Mouse (Mus musculus): ENCODE results near the gene Commd3. TPM values are rescaled to one million over a fixed set of nuclear protein-coding genes. Genes with fewer than 3 reads are reported as not detected.
A peak's percentile ranks its signal among the peaks of the same experiment; 100 is the strongest.

The Commd3 gene
- polyA plus RNA-seq (2015; fragmentation: Nextera tagmentation; extraction: Ambion mirVana) = 192 and 193 TPM in 2 replicates

DNA sequence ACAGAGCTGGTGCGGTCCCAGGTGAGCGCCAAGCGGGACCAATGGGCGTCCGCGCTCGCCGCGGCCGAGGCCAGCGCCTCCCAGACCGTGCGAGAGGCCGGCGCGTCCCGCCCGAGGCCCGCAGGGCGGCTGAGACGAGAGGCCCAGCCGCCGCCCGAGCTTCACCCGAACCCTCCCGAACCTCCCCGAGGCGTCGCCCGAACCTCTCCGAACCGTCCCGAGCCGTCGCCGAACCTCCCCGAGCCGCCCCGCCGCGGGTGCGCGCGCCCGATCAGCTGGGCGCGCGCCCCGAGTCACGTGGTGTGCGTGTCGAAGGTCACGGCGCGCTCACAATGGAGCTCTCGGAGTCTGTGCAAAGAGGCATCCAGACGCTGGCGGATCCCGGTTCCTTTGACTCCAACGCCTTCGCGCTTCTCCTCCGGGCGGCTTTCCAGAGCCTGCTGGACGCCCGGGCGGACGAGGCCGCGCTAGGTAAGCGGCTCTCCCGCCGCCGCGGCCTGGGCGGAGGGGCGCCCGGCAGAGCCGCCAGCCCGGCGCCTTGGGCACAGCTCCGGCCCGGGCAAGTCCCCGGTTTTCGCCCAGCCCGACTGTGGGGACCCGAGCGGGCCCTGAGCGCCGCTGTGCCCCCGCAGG lies at the start of gene Commd3:
Commd3 (plus strand) TSS at position 252 of the 633 bp plus-strand sequence.
- Histone ChIP-seq H3K27me3 (replicated peaks) (no peaks in the 10 kb centered on the region; the same call in none of the 2 replicates), H3K4me2 (peak within 1 kb of the TSS; percentile 66), H3K27ac (replicated peaks) (peak within 1 kb of the TSS; percentile 98), H3K4me1 (peaks cover 18% of the 10 kb centered on the region), H3K4me3 (replicated peaks) (peak within 1 kb of the TSS; percentile 89), H3K9ac (replicated peaks) (peak within 1 kb of the TSS; percentile 99), H3K36me3 (no peaks in the 10 kb centered on the region), H3K9me3 (replicated peaks) (no peaks in the 10 kb centered on the region)
- ATAC-seq (ENCODE audit: low FRiP score) = peak; percentile 90
- WGBS = under 1% methylated on average over 91 of the region's 91 CpGs

DNA sequence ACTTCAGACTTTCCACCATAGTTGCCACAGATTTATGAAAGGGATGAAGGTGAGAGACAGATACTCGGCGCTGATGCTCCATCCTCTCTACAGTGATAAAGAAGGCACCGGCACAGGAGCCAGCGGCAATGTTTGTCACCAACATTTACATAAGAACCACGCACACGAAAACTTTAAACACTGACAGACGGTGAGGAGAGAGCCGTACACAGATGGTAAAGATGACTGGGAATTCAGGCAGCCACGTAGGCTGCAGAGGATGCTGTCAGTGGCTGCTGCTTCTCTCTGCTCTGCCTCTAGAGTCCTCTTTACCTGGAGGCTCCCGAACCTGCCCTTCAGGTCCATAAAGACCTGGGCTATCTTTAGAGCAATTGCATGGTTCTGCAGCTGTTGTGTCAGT lies 49.0 kb upstream of the Commd3 start:
- Histone ChIP-seq H3K4me3 (replicated peaks) (no peak overlapping the region), H3K9ac (replicated peaks) (no peak overlapping the region), H3K9me3 (replicated peaks) (no peaks in the 10 kb centered on the region), H3K27me3 (replicated peaks) (no peaks in the 10 kb centered on the region), H3K4me1 (no peaks in the 10 kb centered on the region), H3K36me3 (no peaks in the 10 kb centered on the region), H3K27ac (replicated peaks) (no peak overlapping the region), H3K4me2 (no peak overlapping the region)
- 75% methylated on average over 10 of the region's 10 CpGs for WGBS
- ATAC-seq (ENCODE audit: low FRiP score) = no peak

DNA sequence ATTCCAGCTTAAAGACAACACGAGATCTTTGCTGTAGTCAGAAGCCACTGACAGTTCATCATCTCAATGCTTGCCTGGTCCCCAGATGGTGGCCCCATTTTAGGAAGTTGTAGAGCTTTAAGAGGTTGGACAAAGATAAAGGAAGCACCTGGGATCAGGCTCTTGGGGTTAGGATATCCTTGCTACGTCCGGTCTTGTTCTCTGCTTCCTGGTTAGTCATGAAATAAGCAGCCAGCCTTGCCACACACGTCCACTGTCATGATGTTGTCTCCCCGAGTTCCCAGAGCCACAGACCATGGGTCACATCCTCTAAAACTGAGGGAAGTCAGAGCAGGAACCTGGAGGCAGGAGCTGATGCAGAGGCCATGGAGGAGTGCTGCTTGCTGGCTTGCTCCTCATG lies 41.6 kb upstream of the Commd3 start:
- Histone ChIP-seq H3K4me1 (no peaks in the 10 kb centered on the region), H3K4me3 (replicated peaks) (no peak overlapping the region), H3K36me3 (no peaks in the 10 kb centered on the region), H3K4me2 (no peak overlapping the region), H3K9me3 (replicated peaks) (no peaks in the 10 kb centered on the region), H3K9ac (replicated peaks) (no peak overlapping the region), H3K27me3 (replicated peaks) (no peaks in the 10 kb centered on the region), H3K27ac (replicated peaks) (no peak overlapping the region)
- no peak for ATAC-seq (ENCODE audit: low FRiP score)
- 85% methylated on average over 5 of the region's 5 CpGs for WGBS

DNA sequence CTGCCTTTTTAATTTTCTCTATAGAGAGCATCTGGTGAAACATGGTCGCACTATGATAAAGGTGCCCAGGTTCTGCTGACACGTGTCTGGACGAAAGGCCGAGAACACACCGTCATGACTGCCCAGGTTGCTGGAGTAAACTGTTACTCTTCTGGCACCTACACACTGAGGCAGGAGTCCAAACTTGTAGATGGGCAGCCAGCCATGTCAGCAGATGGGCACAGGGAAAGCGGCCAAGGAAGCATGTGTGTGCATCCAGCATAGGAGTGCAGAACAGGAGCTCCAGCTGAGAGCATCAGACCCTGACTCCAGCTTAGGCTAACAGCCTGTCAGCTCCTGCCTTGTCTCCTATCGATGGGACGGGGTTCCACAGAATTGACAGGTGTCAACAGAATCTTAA lies 37.1 kb upstream of the Commd3 start:
- no peak overlapping the region for H3K4me2 ChIP-seq
- H3K27ac ChIP-seq (replicated peaks) = no peak overlapping the region
- WGBS = 71% methylated on average over 8 of the region's 8 CpGs
- no peaks in the 10 kb centered on the region for H3K36me3 ChIP-seq
- H3K4me3 ChIP-seq (replicated peaks) = no peak overlapping the region
- peak; percentile 86 for ATAC-seq (ENCODE audit: low FRiP score)
- no peaks in the 10 kb centered on the region for H3K27me3 ChIP-seq (replicated peaks)
- no peak overlapping the region for H3K9ac ChIP-seq (replicated peaks)
- no peaks in the 10 kb centered on the region for H3K9me3 ChIP-seq (replicated peaks)
- H3K4me1 ChIP-seq = no peaks in the 10 kb centered on the region

DNA sequence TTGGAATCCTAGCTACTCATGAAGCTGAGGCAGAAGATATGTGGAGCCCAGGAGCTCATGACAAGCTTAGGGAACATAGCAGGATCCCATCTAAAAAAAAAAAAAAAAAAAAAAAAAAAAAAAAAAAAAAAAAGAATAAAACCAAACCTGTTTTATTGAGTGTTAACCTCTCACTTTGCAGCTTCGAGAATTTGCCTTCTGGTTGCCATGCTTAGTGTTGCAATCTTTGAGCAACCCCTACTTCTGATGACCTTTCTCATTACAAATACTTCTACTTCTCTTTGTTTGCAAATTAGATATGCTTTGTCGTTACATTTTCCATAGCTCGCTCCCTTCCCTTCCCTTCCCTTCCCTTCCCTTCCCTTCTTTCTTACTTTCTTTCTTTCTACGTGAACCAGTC lies 23.6 kb upstream of the Commd3 start:
- Histone ChIP-seq H3K27me3 (replicated peaks) (no peaks in the 10 kb centered on the region), H3K9me3 (replicated peaks) (0 out of 2 replicates have a peak, but pooled peaks cover 4% of the 10 kb centered on the region), H3K4me1 (no peaks in the 10 kb centered on the region), H3K4me2 (no peak overlapping the region), H3K27ac (replicated peaks) (no peak overlapping the region), H3K36me3 (no peaks in the 10 kb centered on the region), H3K4me3 (replicated peaks) (no peak overlapping the region), H3K9ac (replicated peaks) (no peak overlapping the region)
- WGBS = 74% methylated on average over 4 of the region's 4 CpGs
- ATAC-seq (ENCODE audit: low FRiP score) = no peak

DNA sequence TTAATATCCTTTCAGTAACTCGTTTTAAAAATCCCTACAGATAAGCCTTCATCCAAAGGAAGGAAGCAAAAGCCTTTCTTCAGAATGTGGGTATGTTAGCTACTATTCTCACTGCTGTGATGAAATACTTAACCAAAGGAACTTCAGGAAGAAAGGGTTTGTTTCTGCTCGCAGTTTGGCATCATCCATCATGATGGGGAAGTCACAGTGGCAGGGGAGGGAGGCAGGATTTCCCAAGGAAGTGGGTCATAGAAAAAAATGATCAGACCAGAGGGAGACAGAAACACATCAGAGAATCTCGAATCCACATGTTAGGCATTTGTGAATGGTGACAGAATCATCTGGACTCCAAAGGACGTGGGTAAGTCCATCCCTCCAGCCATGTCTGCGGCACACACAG lies 17.4 kb upstream of the Commd3 start:
- no peak overlapping the region for H3K4me2 ChIP-seq
- no peaks in the 10 kb centered on the region for H3K9me3 ChIP-seq (replicated peaks)
- H3K4me1 ChIP-seq = no peaks in the 10 kb centered on the region
- no peak overlapping the region for H3K9ac ChIP-seq (replicated peaks)
- no peak overlapping the region for H3K4me3 ChIP-seq (replicated peaks)
- no peak for ATAC-seq (ENCODE audit: low FRiP score)
- H3K36me3 ChIP-seq = no peaks in the 10 kb centered on the region
- no peaks in the 10 kb centered on the region for H3K27me3 ChIP-seq (replicated peaks)
- WGBS = 70% methylated on average over 5 of the region's 5 CpGs
- H3K27ac ChIP-seq (replicated peaks) = no peak overlapping the region

DNA sequence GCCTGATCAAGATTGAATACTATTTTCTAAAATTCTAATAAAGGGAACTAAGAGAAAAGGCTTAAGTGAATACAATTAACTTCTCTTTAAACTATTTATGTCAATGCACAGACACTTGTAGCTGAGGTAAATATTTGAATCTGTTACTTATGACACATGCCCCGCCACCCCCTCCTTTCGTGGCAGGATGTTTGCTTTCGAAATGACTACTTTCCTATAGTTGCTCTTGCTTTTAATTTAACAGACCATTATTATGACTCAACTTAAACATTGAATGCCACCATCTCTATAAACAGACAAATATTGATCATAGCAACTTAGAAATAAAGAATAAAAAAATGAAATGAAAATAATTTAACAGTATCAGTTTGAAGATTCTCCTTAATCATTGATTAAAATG lies 8.2 kb upstream of the Commd3 start:
- Histone ChIP-seq H3K4me3 (replicated peaks) (no peak overlapping the region), H3K9me3 (replicated peaks) (no peaks in the 10 kb centered on the region), H3K4me2 (no peak overlapping the region), H3K27me3 (replicated peaks) (no peaks in the 10 kb centered on the region), H3K4me1 (no peaks in the 10 kb centered on the region), H3K27ac (replicated peaks) (no peak overlapping the region), H3K36me3 (no peaks in the 10 kb centered on the region), H3K9ac (replicated peaks) (no peak overlapping the region)
- ATAC-seq (ENCODE audit: low FRiP score) = no peak
- 90% methylated on average over 3 of the region's 3 CpGs for WGBS

DNA sequence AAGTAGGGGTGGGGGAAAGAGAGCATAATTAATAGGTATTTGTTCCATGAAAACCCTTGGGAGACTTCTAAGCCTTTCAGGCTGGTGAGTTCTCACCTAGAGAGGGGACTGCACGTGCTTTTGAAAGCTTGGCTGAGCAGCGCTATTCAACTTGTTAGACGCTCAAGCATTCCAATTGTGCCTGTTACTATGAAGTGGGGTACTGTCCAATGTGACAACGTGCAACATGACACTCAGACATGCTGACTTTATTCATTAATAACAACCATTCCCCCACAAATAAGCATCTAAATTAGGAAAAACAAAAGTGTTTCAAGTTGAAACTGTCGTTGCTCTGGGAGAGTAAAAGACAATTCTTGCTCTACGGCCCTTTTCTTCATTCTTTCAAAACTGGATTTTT lies 1.1 kb upstream of the Commd3 start:
- H3K27ac ChIP-seq (replicated peaks) = no peak overlapping the region
- ATAC-seq (ENCODE audit: low FRiP score) = no peak
- no peaks in the 10 kb centered on the region for H3K9me3 ChIP-seq (replicated peaks)
- WGBS = 13% methylated on average over 6 of the region's 6 CpGs
- H3K9ac ChIP-seq (replicated peaks) = no peak overlapping the region
- peaks cover 15% of the 10 kb centered on the region for H3K4me1 ChIP-seq
- H3K4me3 ChIP-seq (replicated peaks) = no peak overlapping the region
- H3K36me3 ChIP-seq = no peaks in the 10 kb centered on the region
- no peak overlapping the region for H3K4me2 ChIP-seq
- no peaks in the 10 kb centered on the region; the same call in none of the 2 replicates for H3K27me3 ChIP-seq (replicated peaks)

DNA sequence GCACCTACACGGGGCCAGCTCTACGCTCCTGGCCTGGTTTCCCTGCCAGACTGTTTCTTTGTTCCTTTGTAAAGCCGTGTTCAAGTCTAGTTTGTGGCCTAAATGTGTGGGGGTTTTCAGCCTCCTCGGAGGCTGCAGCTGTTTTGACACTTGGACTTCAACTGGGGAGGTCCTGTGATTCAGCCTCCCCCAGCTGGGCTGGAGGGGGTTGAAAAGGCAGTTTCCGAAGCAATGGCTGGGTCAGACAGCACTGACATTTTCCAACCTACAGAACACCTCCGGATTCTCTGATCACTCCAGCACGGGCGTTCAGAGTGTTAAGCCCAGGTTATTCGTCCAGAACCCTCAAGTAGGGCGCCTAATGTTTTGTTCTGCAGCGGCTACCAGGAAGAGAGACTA lies 581 bp downstream of the Commd3 start:
- peak; percentile 3 for ATAC-seq (ENCODE audit: low FRiP score)
- Histone ChIP-seq H3K4me2 (peak overlapping the region; percentile 66), H3K27me3 (replicated peaks) (no peaks in the 10 kb centered on the region; the same call in none of the 2 replicates), H3K4me3 (replicated peaks) (peak overlapping the region; percentile 89), H3K4me1 (peaks cover 18% of the 10 kb centered on the region), H3K9me3 (replicated peaks) (no peaks in the 10 kb centered on the region), H3K27ac (replicated peaks) (peak overlapping the region; percentile 98), H3K9ac (replicated peaks) (peak overlapping the region; percentile 99), H3K36me3 (no peaks in the 10 kb centered on the region)
- under 1% methylated on average over 11 of the region's 11 CpGs for WGBS

DNA sequence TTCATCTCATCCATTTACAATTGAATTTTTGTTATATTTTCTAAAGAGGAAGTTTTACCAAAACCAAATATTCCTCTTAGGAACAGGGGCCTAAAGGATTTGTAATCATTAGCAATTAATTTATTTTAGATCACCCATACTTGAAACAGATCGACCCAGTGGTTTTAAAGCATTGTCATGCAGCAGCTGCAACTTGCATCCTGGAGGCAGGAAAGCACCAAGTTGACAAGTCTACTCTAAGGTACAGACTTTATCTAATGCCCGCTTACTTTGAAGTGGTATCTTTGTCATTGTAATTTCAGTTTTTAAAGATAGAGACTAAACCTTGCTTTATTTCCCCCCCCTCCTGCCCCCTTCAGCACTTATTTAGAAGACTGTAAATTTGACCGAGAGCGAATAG lies 1.6 kb downstream of the Commd3 start:
- Histone ChIP-seq H3K27ac (replicated peaks) (no peak overlapping the region), H3K9ac (replicated peaks) (no peak overlapping the region), H3K27me3 (replicated peaks) (no peaks in the 10 kb centered on the region; the same call in none of the 2 replicates), H3K4me1 (peaks cover 27% of the 10 kb centered on the region), H3K36me3 (no peaks in the 10 kb centered on the region), H3K4me3 (replicated peaks) (no peak overlapping the region), H3K4me2 (no peak overlapping the region; the same call in 1 of the 2 replicates), H3K9me3 (replicated peaks) (no peaks in the 10 kb centered on the region)
- ATAC-seq (ENCODE audit: low FRiP score) = no peak
- 59% methylated on average over 4 of the region's 4 CpGs for WGBS

DNA sequence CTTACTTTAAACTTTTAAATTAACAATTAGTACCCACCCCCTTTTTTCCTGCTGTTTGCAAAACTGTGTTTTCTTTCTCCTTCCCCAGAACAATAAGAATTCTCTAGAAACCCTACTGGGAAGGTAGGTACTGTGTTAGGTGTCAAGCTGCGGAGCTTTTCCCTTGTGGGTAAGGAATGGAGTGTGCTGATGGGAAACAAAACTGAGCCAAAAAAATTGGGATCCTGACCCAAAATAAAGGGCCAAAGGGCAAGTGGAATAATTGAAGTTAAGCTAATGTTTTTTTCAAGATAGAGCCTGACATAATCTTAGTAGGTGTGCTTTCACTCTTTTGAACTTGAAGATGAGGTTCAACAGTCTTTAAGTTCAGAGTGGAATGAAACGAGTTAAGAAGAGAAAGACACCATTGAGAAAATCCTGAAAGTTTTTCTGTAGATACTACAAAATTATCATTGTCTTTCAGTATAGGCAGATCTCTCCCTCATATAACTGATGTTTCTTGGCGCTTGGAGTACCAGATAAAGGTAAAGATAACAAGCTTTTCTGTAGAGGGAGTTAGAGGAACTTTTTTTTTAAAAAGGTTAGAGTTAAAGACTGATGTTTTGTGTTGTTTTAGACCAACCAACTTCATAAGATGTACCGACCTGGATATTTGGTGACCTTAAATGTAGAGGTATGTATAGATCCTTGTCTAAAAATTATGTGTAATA lies 2.2 kb downstream of the Commd3 start:
- 65% methylated on average over 4 of the region's 4 CpGs for WGBS
- H3K9me3 ChIP-seq (replicated peaks) = no peaks in the 10 kb centered on the region
- no peaks in the 10 kb centered on the region; the same call in none of the 2 replicates for H3K27me3 ChIP-seq (replicated peaks)
- H3K4me1 ChIP-seq = peaks cover 31% of the 10 kb centered on the region
- H3K4me2 ChIP-seq = no peak overlapping the region
- H3K36me3 ChIP-seq = no peaks in the 10 kb centered on the region
- H3K4me3 ChIP-seq (replicated peaks) = no peak overlapping the region
- H3K27ac ChIP-seq (replicated peaks) = no peak overlapping the region
- no peak for ATAC-seq (ENCODE audit: low FRiP score)
- H3K9ac ChIP-seq (replicated peaks) = no peak overlapping the region
